Comparison of ENCODE assay signal across 8 mouse cellular contexts in the genomic region with DNA sequence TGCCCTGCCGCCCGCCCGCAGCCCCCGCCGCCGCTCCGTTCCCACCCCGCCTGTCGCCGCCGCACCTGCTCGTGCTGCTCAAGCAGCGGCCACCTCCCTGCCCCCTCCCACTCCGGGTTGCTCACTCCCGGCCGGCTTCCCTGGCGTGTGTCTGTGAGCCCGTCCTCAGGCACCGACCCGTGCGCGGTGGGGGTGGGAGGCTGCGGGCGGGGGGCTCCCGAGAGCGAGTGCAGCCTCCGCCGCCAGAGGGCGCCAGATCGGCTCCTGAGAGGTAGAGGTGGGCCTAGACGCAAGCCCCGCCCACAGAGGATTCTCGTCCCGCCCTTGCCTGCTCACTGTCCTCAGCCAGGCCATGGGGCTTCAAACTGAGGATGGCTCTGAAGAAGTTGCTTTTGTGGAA. TPM values are rescaled to one million over a fixed set of nuclear protein-coding genes. Genes with fewer than 3 reads are reported as not detected.
A peak's percentile ranks its signal among the peaks of the same experiment; 100 is the strongest.
DNase-seq lines count a peak whose midpoint lies in the region; ATAC-seq and TF ChIP-seq lines count a peak whose summit lies in the region.

Gene Kcnj11 (minus strand): TSS at position 202 of the 400 bp plus-strand sequence.

- 0 out of 2 replicates have a peak, but pooled peaks cover under 1% of the 10 kb centered on the region for H3K27me3 ChIP-seq in hindbrain, postnatal 0 days (ENCODE audit: insufficient read depth, low read length)

- intact Hi-C loops in left cerebral cortex, postnatal 14 days (cut with DNase I) = loop anchor here (2.0 kb wide), 1 partner anchor 80 kb away; the partner anchor contains the start of gene Abcc8

- TF ChIP-seq CTCF in hindbrain, postnatal 0 days (IDR thresholded peaks at IDR 0.05; ENCODE audit: low read depth) = peak; percentile 80

- no peaks in the 10 kb centered on the region for H3K36me3 ChIP-seq in hindbrain, postnatal 0 days (ENCODE audit: insufficient read depth, low read length)

- ATAC-seq in common myeloid progenitor, adult 5-6 weeks (replicated peaks; ENCODE audit: low read depth, poor library complexity, severe bottlenecking) = peak; percentile 74
- peak; percentile 84 for ATAC-seq in hindbrain, postnatal 0 days
- no peak for ATAC-seq in inflammation-experienced regulatory T-cells, adult 6 months

- H3K9ac ChIP-seq in hindbrain, postnatal 0 days (replicated peaks; ENCODE audit: low read length) = peak within 1 kb of the TSS; percentile 63

- H3K27ac ChIP-seq in hindbrain, postnatal 0 days = peak within 1 kb of the TSS; percentile 9; the same call in 1 of the 2 replicates

- peak; percentile 77 to 86 for DNase-seq in adrenal gland, adult (ENCODE audit: inconsistent age in 2 of 2, low spot score in 1 of 2)
- peak; percentile 72 to 85 for DNase-seq in gastrocnemius, adult 8-10 months (ENCODE audit: low spot score in 2 of 2)
- DNase-seq in hindbrain, postnatal 0 days (ENCODE audit: low spot score) = peak; percentile 96
- peak; percentile 82 to 87 for DNase-seq in left cerebral cortex, postnatal 14 days (ENCODE audit: low spot score in 2 of 2)
- DNase-seq in mesoderm, embryonic 11.5 days (ENCODE audit: low read depth, low spot score) = peak; percentile 90
- DNase-seq in skeletal muscle tissue, adult 2 months (ENCODE audit: low read depth, low spot score) = peak; percentile 93

- peak within 1 kb of the TSS; percentile 62 for H3K4me2 ChIP-seq in hindbrain, postnatal 0 days (ENCODE audit: low read depth, low read length)

- peaks cover 32% of the 10 kb centered on the region for H3K4me1 ChIP-seq in hindbrain, postnatal 0 days (ENCODE audit: insufficient read depth, low read length)

- peak within 1 kb of the TSS; percentile 52 for H3K4me3 ChIP-seq in hindbrain, postnatal 0 days (ENCODE audit: low read length)

- 1% methylated on average over 33 of the region's 34 CpGs for WGBS in hindbrain, postnatal 0 days

- H3K9me3 ChIP-seq in hindbrain, postnatal 0 days (ENCODE audit: low read length) = no peaks in the 10 kb centered on the region

RNA-seq across cellular contexts. Expression of gene Kcnj11, which starts in this region (rescaled TPM):
- total RNA-seq in common myeloid progenitor, adult 5-6 weeks (2017) = not detected in 2 replicates
- total RNA-seq in gastrocnemius, adult 8-10 months (2022) = 100 to 1,000 TPM; 128 to 144 (median 135) TPM
- 13.2 and 18.7 TPM in 2 replicates for total RNA-seq in hindbrain, postnatal 0 days (2014; rRNA removed)
- 2.4 and 3.0 TPM in 2 replicates for polyA plus RNA-seq in hindbrain, postnatal 0 days (2015; fragmentation: Nextera tagmentation; extraction: Ambion mirVana)
- total RNA-seq in left cerebral cortex, postnatal 14 days (2021) = 10 to 100 TPM; 29.2 to 30.5 TPM
- polyA plus RNA-seq in inflammation-experienced regulatory T-cells, adult 6 months (2017; shearing (Covaris generic)) = not detected

Comparison
In these comparisons a context has a peak if more than half of its experiments do, and no peak if none do; other contexts are left out.
1. RNA of gene Kcnj11 (total RNA-seq): 128 to 144 TPM in gastrocnemius, adult 8-10 months, 29.2 to 30.5 TPM in left cerebral cortex, postnatal 14 days and 13.2 to 18.7 TPM in hindbrain, postnatal 0 days; not detected in common myeloid progenitor, adult 5-6 weeks; every median in the first group is over 10 times any median in the second.
2. Peak in ATAC-seq in common myeloid progenitor, adult 5-6 weeks; RNA of the gene not detected or under 1 TPM.
3. Peak in every context shown above with its lines, with median percentiles within 50 percentile points of each other: DNase-seq.